Mouse (Mus musculus): ENCODE measurements around the gene Wdr17.
A peak's percentile ranks its signal among the peaks of the same experiment; 100 is the strongest.
"Not testable (repeated sequence)": the region's sequence is repeated elsewhere in the genome, so short reads cannot be mapped to it uniquely, and the experiment has no call there.

Wdr17 gene

DNA sequence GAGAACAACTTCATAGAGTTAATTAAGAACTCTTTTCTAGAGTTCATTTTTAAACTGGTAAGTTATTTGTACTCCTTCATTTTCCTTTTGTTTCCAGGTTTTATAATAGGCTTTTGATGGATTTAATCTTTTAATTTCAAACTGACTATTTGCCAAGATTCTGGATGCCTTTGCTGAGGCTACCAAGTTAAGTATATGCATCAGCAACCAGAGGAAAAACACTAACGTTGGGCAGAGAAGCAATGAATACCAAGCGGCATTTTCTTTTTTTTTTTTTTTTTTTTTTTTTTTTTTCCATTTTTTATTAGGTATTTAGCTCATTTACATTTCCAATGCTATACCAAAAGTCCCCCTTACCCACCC lies 94.3 kb downstream of the Wdr17 start:
- DNase-seq (ENCODE audit: low read depth in 1 of 2, low spot score in 2 of 2), result no peak

DNA sequence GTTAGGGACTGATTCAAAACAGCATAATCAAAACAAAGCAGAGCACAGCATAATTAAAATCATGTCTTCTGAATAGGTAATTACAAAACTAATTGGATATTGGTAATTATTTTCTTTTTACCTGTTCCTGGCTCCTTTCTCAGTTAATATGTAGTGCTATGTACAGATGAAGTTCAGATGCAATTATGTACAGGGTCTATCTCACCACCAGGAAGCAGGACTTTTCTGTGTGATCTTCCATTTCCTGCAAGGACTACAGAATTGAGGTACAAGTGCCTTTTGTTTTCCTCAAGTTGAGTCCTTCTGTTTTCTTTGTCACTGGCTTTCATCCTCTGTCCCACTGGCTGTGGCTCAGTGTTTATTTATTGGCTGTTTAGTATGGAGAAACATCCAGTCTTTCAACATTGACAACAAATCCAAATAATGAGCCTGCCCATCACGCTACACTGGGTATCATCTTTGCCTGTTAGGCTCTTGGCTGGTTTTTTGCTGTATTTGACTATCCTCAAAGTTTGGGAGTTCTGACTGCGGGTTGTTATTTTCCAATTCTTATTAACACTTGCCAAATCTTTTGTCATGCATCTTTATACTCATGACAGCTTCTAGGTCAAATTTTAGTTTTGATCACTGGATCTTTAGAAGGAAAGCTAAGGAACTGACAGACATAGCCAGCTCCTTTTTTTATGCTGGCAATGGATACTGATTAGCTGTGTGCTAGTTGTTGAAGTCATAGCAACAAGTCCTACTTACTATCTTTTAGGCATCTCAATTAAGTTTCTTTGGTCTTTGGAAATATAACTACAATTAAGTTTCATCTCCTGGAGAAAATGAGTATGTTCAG lies 94.9 kb downstream of the Wdr17 start:
- no peak for DNase-seq (ENCODE audit: low read depth in 1 of 2, low spot score in 2 of 2)

DNA sequence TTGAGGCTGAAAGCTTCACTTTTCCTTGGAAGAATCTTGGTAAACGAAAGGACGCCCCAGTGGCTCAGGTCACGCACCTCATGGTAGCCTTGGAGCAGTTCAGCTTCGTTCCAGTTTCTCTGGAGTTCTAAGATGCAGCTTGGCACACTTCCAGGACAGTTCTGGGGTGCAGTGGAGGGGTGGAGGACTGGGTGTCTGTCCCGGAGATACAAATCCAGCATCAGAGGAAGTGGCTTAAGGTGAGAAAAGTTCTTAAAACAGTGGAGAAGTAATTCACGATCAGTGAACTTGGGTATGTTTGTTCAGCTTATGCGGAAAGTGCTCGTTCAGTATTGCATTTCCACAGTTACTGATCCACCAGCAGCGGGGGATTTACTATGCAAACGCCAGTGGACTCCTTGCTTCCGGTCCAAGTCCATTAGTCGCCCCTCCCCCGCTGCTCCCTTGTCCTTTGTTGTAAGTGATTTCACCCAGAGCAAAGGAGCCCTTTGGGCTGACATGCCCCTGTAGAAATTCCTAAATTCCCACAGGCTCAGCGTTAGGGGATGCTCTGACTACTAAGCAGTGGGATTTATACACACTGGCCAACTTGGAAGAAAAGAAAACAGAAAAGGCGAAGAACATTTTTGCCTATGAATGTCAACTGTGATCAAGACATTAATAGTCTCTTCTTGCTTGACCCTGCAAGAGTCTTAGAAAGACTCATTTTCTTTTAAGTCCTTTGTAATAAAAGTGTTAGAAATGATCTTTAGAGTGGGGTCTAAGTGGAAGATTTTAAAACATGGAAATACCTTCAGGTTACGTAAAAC lies 106.6 kb downstream of the Wdr17 start:
- DNase-seq (ENCODE audit: low read depth in 1 of 2, low spot score in 2 of 2), result no peak

DNA sequence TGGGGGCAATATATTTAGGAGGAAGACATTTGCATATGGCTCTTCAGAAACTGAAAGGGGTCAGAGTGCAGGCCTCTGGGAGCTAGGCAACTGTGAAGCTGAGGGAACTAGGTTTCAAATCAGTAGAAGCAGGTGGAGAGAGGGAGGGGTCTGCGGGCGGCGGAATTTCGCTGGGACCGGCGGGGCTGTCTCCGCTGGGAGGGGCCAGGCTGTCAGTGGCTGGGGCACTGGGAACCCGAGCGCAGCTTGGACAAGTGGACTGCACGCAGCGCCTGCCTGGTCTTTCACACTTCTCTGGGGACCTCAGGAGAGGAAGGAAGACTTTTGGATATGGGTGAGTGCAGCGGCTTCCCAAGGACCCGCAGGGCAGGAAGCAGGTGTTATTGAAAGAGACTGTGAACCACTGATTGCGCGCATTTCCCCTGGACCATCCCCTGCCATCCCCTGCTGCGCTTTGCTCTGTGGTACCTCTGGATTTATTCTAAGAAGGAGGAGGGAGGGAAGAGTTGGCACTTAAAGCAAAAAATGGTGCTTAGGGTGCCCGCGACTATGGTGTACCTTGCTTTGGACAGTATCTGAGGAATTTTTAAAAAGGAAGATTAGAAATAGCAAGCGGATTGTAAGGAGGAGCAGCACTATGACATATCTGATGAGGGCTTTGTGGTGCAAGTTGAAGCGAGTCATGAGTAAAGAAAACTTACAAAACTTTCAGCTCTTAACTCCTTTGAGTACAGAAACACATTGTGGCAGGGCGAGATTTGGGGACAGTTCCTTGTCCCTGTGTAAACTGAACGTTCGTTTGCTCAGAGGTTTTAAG lies 107.5 kb downstream of the Wdr17 start:
- DNase-seq (ENCODE audit: low read depth in 1 of 2, low spot score in 2 of 2), result no peak

GRCm38 (mm10) chr8:54777012-54777411 lies 110.0 kb downstream of the Wdr17 start:
- no peak for DNase-seq (ENCODE audit: low read depth in 1 of 2, low spot score in 2 of 2)

- DNase-seq (ENCODE audit: low read depth in 1 of 2, low spot score in 2 of 2), result no peak
These were observed 110.7 kb downstream of the Wdr17 start for GRCm38 (mm10) chr8:54776241-54776640.

- no peak for DNase-seq (ENCODE audit: low read depth in 1 of 2, low spot score in 2 of 2)
These were observed 129.3 kb downstream of the Wdr17 start for GRCm38 (mm10) chr8:54757646-54758045.

GRCm38 (mm10) chr8:54736660-54737312 lies 150.2 kb downstream of the Wdr17 start:
- no peak for DNase-seq (ENCODE audit: low read depth in 1 of 2, low spot score in 2 of 2)

DNA sequence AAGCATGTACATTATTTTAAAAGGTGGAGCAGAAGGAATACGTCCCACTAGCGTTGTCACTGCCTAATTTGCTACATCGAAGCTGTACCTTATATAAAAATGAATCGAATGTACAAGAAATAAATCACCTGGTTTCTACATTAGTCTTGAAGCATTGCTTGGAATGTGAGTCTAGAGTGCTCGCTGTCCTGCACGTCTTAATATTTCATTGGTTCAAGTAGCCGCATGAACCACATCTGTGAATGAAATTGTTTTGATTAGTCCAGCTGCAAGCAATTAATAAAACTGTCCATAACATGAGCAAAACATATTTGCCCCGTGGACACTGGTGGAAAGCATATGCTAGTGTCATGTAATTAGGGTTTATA lies 162.3 kb downstream of the Wdr17 start:
- DNase-seq (ENCODE audit: low read depth in 1 of 2, low spot score in 2 of 2), result no peak

DNA sequence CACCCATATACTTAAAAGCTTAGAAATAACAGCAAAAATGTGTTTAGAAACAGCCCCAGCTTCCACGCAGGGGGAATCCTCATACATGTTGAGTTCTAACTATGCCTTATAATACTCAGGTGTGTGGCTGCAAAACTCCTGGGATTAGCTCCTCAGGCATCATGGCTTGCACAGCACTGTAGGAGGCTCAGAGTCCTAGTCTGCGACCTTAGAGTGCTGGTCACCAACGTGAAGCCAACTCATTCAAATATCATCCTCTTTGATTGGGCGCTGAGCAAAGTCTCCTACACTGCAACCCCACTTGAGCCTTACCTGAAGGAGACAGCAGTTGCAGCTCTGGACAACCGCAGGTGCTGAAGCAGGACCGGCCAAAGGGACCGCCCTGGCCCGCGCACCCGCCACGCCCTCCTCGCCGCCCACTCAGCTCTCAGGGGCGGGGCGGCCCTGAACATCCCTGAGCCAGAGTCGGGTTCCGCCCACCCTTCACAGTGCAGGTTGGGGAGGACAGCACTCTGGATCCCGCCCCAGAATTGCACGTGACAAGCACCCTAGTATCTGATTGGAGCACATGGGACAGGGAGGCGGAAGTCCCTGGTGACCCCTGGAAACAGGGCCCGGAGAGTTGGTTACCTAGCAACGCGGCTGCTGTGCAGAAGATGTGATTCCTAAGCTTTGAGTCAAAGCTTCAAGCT lies 162.9 kb downstream of the Wdr17 start:
- peak; percentile 3 to 8 for DNase-seq (ENCODE audit: low read depth in 1 of 2, low spot score in 2 of 2)

DNA sequence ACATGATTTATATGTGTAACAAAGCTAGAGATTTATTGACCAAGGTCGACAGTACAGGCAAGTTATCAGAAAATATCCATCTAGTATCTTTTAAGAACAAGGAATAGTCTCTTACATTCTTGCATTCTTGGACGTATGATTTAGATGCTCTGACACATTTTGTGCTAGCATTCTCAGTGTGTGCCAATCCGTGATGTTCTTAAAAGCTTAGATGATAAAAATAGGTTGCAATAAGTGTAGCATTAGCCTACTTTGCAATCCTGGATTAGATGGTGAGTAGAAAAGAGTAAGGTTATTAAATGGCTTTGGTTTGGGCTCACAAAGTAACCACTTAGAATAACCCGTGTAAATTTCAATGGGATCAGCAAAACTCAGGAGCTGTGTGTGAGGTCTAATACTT lies 168.5 kb downstream of the Wdr17 start:
- no peak for DNase-seq (ENCODE audit: low read depth in 1 of 2, low spot score in 2 of 2)

DNA sequence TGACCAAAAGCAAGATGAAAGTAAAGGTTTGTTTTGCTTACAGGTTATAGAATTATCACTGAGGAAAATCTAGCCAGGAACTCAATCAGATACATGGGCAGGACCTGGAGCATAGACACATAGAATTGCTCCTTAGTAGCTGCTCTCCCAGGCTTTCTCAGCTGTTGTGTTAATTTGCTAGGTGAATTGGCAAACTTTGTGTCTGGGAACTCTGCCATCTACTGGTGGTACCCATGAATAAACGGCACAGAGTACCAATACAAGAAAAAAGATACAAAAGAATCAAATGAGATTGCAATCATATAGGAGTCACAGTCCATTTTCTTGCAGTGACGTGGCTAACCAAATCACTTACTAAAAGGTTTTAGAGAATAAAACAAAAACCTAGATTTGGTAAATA lies 181.2 kb downstream of the Wdr17 start:
- DNase-seq (ENCODE audit: low read depth in 1 of 2, low spot score in 2 of 2), result no peak

DNA sequence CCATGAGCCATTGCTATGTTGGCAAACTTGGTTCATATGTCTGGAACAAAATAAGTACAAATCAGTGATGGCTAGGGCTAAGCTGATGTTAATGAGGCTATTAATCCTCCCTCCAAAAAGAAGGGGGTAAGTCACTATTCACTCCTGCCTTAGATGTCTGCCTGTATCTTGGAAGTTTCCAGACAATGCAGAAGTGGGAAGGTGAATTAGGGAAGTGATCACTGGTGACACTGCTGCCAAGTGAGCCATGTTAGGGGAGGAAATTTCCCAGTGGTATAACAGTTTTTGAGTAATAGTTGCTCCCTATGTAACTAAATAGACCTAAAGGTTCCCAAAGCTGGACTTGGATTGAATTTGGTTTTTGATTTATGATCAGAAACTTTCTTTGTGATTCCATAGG lies 215.2 kb downstream of the Wdr17 start:
- DNase-seq (ENCODE audit: low read depth in 1 of 2, low spot score in 2 of 2), result no peak

DNA sequence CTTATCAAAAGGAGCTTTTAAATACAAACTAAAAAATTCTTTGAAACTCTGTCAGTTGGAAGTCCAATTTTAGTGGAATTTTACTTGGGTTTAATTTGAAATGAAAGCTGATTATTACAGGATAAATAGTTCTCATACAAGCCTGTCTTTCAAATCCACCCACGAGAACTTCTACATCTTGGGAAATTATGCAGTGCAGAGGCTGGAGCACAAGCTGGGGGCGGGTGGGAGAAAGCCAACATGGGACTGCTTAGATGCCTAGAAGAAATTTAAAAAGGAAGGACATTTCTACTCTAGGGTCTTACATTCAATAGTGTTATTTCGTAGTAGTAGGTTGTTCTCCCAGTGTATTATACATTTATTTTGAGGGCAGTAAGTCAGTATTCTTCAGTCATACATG lies 219.2 kb downstream of the Wdr17 start:
- DNase-seq (ENCODE audit: low read depth in 1 of 2, low spot score in 2 of 2), result no peak

- DNase-seq (ENCODE audit: low read depth in 1 of 2, low spot score in 2 of 2), result no peak
These were observed 226.3 kb downstream of the Wdr17 start for GRCm38 (mm10) chr8:54660675-54661074.

DNA sequence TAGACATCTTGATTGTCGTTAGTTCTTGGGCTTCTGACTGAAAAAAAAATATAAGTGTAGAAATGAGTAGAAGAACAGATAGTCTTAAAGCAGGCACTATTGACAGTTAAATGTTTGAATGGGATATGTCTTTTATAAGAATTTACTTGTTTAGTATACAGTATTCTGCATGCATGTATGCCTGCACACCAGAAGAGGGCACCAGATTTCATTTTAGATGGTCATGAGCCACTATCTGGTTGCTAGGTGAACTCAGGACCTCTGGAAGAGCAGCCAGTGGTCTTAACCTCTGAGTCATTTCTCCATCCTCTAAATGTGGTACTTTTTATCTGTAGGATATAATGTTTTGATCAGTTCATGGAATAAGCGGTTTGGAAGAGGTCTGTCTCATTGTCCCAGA lies 227.3 kb downstream of the Wdr17 start:
- no peak for DNase-seq (ENCODE audit: low read depth in 1 of 2, low spot score in 2 of 2)

DNA sequence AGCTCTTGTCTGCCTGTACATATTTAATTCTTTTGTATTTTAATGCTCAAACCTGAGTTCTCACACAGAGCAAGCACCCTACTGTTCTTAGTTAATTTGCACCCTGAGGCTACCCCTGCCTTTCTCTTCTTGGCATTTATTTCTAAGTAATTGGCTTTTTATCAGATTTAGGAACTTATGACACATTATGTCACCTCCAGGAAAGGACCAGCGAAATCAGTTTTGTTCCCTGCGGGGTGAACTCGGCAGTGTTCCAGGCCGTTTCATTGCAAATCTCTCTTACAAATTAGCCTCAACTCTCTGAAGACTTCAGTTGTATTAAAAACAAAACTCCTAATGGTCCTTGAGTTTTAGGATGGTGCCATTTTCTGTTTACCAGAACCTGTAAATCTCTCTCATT lies 248.3 kb downstream of the Wdr17 start:
- DNase-seq (ENCODE audit: low read depth in 1 of 2, low spot score in 2 of 2), result no peak

DNA sequence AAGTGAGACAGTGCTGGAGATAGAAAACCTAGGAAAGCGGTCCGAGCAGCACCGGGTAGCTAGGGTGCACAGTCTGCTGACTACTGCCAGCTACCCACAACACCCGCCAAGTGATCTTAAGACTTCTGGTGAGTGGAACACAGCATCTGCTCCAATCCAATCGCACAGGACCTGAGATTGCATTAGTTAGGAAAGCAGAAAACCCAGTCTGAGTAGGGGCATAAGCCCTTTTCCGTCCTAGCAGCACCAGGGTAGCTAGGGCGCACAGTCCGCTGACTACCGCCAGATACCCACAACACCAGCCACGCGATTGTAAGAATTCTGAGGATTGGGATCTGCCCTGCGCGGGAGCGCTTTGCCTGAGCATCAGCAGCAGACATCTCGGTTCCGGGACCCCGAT lies 270.3 kb downstream of the Wdr17 start:
- DNase-seq (ENCODE audit: low read depth in 1 of 2, low spot score in 2 of 2), result not testable (repeated sequence)

DNA sequence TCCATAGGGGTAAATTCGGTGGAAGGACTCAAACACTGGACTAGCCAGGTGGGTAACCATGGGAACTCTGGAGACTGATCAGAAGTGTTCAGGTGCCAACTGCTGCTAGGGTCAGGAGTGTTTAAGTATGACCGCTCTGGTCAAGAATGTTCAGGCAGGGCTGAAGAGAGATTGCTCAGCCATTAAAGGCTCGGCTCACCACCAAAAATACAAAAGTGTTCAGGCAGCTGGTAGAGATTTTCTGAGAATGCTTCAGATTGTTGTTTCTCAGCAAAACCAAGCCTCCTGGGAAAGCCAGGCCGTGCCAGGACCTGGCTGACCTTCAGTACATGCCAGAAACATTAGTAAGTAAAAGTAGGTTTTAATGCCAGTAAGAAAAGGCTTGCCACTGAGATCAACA lies 276.7 kb downstream of the Wdr17 start:
- no peak for DNase-seq (ENCODE audit: low read depth in 1 of 2, low spot score in 2 of 2)

GRCm38 (mm10) chr8:54609336-54609735 lies 277.6 kb downstream of the Wdr17 start:
- DNase-seq (ENCODE audit: low read depth in 1 of 2, low spot score in 2 of 2), result no peak

DNA sequence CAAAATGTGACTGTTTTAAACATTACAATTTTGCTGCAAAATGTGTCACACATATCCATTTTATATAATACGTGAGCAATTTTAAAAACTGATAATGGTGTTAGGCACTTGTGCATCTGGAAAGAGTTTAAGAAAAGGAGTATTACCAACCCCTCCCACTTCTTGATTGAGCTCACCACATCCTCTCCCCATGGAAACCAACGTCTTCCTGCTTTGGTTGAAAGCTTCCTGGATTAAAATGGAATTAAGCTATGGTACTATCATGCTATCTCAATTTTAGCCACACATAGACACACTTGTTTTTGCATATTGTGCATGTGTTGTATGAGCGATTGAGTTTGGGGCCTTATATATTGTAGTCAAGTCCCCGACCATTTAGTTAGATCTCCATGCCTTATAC lies 283.5 kb downstream of the Wdr17 start:
- no peak for DNase-seq (ENCODE audit: low read depth in 1 of 2, low spot score in 2 of 2)

All from monocyte, adult 2 months (primary cell).